Mouse (Mus musculus) thymus, postnatal 0 days (tissue): Measurements from ENCODE around the gene Glyatl3. TPM values are rescaled to one million over a fixed set of nuclear protein-coding genes. Genes with fewer than 3 reads are reported as not detected.
A peak's percentile ranks its signal among the peaks of the same experiment; 100 is the strongest.

Source experiments
- DNase-seq: peaks from one replicate; pipeline ENCODE4 v3.0.0-alpha.2; 2015; ENCODE audit warnings: low spot score
- polyA plus RNA-seq: library from polyadenylated mRNA; unstranded; fragments of >200 nt; fragmentation: Nextera tagmentation; extraction: Ambion mirVana; gene quantifications from 2 replicates; pipeline ENCODE4 v1.2.1, GENCODE M21; 2015

The Glyatl3 gene
- not detected in 2 replicates for polyA plus RNA-seq

DNA sequence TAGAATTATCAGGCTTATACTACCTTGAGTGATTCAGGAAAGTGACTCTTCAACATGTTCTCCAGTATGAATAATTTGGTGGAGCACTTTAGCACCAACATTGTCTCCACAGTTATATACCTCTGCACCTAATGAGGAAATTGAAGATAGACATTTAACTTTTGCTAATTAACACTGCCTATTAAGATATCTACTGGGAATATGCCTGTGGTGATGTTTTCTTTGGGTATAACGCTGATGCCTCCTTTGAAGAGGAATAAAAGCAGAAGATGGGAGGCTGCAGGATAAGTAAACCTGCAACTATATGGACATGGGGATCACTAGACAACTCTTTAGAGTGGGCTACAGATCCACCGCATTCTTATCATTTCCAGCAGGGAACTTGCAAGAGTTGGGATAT is at the start of gene Glyatl3:
Gene Glyatl3, minus strand, starts transcription at position 101 of the 400 bp plus-strand sequence.
- no peak for DNase-seq

DNA sequence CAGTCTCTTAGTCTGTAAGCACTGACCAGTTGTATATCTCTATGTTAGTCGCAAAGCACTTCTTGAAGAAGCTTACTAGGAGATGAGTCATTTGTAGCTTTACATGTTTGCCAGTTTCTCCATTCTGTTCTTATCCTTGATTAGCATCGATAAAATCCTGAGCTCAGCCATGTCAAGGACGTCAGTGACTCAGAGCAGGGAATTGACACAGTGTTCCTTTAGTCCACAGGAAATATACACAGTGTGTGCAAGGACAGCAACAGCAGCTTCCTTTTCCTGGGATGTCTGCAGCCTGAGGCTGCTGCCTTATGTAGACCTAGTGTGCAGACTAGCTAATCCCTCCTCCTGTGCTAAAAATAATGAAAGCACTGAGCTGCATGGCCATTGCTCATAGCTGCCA is 34.4 kb upstream of the Glyatl3 start:
- no peak for DNase-seq

DNA sequence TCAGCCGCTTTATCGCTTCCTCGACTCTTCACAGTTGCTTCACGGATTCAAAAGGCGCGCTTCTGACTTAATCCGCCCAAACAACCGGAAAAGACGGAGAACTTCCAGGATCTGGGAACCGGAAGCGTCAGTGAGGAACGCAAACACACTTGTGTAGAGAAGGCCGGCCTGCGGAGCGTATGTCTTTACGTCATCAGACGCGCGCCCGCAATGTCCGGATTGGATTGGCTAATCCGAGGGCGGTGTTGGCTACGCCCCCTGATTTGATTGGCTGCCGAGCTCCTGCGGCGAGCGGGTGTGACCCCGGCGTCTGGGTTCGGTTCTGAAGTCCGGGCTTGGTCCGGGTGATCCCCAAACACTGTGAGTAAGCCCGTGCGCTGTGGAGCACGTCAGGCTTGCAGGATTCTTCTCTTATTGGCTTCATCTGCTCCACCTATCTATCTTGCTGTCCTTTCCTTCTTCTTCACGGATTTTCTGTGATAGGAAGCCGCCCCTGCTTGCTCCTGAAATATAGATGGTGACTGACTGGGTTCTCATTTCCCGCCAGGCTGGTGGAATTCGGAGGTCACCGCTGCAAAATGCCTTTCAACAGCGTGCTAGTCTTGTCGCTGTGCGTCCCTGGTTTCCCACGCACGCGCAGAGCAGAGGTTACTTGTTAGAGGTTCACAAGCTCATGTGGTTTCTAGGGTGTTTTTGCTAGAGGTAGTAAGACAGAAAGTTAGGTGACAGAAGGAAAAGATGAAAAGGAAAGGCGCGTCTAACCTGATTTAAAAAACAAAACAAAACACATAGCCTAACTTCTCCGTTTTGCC is 20.5 kb upstream of the Glyatl3 start, which contains the start of the genes Mut and Cenpq:
Gene Mut, plus strand, starts transcription at position 266 of the 812 bp plus-strand sequence.
Gene Cenpq, minus strand, starts transcription at position 628 of the 812 bp plus-strand sequence.
- DNase-seq, result peak; percentile 96

DNA sequence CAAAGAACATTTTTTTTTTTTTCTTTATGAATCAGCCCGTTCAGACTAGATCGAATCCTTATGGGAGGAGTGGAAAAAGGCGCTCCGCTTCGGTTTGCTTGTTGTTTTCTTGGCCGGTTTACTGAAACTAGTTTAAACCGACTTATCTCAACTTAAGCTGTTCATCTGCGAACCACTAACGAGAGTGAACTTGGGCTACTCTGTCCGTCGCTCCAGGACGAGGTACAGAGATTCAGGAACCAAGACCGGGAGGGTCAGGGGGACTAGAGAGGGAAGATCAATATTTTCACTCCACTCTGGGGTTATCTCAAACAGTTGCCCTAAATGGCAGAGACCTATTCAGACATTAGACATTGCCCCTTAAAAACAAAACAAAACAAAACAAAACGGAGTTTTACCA is 19.8 kb upstream of the Glyatl3 start:
- DNase-seq, result no peak

DNA sequence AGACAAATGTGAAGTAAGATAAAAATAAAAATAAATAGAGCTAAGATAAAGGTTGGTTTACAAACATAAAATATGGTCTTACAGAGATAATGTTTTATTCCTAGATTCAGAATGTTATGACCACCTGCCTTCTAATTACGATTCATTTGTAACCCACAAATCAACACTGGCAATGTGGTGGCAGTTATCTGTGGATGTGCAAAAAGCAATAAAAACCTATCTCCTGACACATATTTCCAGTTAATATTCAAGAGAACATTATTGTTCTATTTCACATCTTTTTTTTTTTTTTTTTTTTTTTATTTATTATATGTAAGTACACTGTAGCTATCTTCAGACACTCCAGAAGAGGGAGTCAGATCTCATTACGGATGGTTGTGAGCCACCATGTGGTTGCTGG is 1.3 kb upstream of the Glyatl3 start:
- no peak for DNase-seq

DNA sequence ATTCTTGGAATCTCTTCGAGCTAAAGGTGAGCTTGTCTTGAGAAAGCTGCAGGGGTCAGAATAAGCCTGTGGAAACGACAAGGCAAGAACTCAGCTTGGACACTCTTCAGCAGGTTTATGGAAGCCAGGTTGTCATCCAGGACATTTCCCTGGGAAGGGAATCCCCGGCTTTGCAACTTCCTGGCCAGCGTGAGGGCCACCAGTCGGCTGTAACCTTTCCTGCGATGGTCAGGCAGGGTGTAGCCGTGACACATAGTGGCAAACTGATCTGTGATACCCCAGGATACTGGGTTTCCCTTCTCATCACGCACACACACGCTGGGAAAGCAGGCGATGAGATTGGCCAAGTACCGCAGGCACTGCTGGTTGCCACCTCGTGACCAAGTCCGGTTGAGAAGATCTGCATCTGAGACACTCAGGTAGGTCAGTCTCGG is 9.4 kb downstream of the Glyatl3 start:
- DNase-seq, result no peak

DNA sequence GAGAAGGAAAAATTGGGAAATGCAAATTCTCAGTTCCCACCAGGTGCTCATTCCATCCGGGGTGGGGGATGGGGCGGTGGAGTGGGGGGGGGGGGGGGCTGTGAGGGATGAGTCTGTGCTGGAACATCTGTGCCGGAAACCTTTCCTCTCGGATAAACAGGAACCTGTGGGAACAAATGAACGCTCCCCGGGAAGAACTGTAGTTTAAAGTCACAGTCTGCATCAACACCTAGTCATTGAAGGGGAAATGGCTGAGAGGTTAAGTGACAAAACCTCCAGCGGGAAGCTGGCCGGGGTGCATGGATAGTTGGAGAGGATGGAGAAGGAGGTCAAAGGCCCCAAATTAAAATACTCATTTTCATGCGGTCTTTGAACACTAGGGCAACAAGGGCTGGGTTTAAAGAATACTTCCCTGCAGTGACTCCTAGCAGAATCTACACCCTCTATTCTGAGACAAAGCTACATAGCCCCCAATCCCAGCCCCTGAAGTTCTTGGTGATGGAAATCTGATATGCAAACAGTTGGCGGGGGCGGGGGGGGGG is 10.0 kb downstream of the Glyatl3 start:
- no peak for DNase-seq

DNA sequence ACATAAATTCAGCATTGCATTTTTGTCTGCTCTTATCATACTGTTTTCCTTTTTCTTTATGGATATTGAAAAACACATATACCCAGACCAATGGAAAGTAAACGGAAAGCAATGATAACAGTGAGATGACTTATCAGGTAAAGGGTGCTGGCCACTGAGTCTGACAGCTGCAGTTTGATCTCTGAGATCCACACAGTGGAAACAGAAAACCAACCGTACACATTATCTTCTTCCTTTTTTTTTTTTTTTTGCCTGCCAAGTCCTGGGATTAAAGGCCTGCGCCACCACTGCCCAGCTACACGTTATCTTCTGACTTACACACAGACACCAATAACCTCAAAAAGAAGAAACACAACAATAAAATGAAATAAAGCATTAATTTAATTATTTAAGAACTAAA is 10.8 kb downstream of the Glyatl3 start:
- no peak for DNase-seq

DNA sequence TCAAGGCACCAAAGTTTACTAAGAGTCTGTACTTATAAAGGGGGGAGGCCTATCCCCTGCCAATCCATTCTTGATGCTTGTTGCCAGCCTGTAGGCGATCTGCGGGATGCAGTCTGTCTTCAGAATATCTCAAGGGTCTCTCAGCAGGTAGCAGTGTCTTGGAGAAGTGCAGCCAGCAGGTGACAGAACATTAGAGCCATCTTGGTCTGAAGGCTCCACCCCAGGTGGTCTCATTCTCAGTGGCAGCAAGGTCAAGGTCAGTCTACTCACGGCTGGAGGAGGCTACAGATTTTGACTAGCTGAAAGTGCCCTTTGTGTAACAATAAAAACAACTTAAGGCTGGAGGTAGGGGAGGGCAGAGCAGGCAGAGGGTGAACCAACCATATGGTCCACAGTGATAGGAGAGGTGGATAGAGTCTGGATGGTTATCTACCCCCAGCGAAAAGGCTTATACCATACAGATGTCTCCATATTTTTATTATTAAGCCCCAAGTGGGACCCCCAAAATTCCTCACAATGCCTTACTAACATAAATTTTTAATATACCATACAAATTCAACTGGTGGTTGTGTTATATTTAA is 14.3 kb downstream of the Glyatl3 start:
- no peak for DNase-seq

DNA sequence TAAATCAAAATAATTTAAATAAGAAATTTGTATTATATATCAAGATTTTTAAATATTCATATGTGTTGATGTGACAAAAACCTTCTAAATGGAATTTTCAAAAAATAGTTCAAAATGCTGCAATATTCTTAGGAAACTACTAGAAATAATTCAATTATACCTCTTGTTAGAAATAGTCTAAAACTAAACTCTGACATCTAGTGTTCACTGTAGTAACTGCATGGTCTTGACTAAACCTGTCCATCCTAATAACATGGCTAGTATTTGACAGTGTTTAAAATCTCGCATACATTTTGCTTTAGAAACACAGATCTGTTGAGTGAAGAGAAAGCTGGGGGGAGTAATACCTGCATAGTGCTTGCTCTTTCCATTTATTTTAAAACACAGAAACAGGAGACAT is 17.3 kb downstream of the Glyatl3 start:
- peak; percentile 7 for DNase-seq

DNA sequence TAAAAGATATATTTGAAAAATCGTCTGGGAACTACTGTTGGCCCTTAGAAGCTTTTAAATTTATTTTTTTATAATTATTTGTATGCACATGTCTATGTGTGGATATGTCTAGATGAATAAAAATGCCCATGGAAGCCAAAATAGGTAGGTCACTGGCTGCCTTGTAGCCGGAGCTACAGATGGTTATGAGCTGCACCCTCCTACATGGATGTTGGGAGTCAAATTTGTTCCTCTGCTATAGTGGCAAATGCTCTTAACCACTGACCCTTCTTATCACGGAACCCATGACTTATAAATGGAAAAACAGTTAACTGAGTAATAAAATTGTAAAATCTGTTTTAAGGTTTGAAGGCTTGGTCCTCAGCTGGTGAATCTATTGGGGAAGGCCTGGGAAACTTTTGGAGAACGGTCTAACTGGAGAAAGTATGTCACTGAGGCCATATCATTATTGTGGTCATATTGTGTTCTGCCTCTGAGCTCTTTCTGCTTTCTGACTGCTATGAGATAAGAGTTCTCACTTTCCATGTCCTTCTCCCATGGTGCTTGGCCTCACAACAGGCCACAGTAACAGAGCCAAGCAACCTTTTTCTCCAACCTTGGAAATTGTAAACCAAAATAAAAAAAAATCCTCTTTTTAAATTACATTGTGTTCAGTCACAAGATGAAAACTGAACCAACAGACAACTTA is 26.2 kb downstream of the Glyatl3 start:
- no peak for DNase-seq

DNA sequence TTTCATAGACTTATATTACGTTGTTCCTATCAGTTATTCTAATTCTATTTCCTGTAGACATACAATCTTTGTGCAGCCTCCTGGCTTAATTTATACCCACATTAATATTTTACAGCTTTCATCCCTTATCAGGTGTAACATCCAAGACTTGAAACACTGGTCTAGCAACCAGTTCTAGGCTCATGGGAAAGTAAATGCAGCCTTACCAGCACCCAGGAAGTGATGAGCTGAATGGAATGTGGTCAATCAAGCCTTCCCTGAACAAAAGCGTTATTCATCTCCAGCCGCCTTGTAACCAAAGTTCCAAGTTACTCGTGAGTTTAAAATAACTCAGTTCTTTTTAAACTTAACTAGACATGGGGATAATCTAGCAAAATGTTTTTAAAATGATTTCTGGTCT is 29.0 kb downstream of the Glyatl3 start:
- DNase-seq, result no peak

DNA sequence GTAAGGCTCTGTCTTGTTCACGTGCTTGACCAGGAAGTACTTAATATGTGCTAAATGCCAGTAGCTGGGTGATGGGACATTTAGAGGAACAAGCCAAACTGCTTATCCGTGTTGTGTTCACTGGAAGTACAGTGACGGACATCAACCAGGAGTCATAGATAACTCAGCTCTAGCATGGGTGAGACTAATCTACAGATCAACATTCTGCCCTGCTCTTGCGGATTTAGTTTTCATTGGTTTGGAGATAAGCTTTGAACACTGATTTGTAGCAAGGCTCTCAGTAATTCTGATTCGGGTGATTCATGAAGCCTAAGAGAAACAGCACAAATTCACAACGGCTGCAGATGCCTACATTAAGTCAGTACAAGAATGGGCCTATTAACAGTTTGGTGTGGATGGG is 32.0 kb downstream of the Glyatl3 start:
- no peak for DNase-seq

DNA sequence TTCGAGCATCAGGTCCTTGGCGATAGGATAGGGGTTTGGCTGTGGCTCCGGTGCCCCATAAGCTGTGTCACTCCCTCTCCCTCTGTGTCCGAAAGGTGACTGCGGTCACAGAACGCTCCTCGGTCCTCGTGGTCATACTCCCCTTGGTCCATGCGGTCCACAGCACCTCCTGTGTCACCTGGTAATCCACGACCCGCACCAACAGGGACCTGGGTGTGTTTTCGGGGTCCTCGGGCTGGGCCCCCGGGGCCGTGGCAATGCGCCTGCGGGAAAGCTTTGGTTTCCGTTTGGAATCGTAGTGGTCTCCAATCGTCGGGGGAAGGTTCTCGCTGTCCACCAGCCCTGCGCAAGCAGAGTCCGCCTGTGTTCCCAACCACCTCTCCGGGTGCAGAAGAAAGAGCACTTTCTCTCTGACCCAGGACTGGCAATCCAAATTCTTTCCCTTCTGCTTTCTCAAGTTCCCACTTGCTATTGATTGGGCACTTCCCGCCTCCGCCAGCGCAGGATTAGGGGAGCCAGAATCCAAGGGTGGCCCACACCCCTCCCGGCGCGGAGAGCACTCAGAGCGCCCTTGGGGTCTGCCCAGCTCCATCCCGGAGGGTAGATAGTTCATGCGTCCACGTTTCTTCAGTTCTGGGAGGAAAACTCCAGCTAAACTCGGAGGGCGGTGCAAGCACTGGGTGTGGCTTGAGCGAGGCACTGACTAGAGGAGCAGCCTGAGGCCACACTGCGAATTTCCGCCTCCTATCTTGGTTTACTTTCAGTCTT is 34.0 kb downstream of the Glyatl3 start, which contains the start of gene 9130008F23Rik:
Gene 9130008F23Rik, minus strand, starts transcription at position 636 of the 768 bp plus-strand sequence.
- no peak for DNase-seq

DNA sequence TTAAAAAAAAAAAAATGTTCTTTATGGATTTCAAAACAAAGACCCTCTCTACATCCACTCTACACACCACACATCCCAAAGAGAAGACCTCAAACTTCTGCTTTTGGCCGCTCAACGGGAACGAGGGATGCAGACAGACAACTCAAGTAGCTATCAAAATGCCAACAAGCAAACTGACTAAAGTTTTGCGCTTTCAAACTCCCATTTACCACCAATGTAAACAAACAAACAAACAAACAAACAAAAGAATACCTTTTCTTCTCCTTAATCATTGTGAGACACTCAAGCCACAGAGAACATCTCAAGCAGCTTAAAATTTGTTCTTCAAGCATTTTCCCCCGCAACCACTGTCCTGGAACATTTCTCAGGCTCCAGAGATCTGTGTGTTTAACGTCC is 34.6 kb downstream of the Glyatl3 start:
- no peak for DNase-seq

DNA sequence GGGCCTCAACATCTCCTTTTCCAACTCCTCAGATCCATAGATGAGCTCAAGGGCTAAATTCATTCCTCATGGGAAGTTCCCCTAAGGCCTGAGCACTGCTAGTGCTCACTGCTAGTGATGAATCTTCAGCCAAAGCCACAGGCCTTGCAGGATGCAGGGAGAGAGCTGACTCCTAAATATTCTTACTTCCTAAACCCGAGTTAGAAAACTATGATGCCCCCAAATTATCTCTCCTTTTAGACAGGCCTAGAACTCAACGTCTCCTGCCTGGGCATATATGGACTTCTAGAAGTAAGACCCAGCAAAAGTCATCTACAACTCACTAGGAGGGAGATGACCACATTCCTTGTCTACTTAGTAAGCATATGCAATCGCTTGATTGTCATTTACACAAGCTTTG is 36.4 kb downstream of the Glyatl3 start:
- DNase-seq, result no peak

DNA sequence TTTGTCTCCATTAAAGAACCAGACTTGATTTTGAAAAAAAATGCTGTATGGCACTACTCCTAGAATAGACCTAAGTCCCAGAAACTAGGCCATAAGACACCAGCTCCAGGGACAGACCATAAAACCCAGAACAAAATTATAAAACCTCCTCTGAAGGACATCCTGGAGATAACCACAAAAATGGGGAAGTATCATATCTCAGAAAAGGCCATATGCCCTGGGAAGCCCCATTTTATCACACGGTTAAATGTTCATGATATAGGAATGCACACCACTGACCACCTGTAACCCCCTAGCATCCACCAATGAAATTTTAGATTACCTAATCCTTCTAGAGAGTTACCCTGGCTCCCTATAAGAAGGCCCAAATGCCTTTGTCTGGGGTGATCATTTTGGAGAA is 38.6 kb downstream of the Glyatl3 start:
- no peak for DNase-seq

DNA sequence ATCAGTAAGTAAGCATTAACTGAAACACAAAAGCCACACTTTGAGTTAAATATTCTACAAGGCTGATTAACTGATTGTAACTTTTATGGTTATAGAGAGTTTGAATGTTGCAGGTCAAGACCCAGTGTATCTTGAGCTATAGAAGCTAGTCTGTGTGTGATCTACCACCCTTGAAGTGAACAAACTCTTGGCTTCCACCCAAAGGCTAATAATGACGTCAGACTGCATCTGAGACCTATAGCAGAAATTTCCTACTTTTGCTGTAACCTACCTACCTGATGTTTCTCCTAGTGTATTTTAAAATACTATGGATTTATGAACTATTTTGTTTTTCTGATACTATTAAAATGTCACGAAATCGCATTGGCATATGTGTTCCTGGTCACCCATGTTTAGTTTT is 39.4 kb downstream of the Glyatl3 start:
- no peak for DNase-seq

DNA sequence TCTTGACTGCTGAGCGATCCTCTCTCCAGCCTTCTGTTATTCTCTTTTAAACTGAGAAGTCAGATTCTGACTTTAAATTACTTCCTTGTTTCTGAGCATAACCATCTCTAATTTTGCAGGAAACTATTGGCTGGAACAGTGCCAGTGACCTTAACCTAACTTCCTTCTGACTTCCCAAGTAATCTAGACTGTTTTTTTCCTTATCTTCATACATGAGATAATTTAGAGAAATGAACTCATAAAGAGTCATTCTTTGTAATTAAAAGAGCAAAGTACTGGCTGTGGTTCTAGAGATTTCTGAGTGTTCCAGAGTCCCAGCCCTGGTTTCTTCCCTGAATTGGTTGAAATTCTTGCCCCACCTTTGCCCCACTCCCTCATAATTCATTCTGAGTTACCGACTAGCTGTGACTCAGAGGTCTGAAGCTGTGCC is 40.6 kb downstream of the Glyatl3 start:
- DNase-seq, result no peak

DNA sequence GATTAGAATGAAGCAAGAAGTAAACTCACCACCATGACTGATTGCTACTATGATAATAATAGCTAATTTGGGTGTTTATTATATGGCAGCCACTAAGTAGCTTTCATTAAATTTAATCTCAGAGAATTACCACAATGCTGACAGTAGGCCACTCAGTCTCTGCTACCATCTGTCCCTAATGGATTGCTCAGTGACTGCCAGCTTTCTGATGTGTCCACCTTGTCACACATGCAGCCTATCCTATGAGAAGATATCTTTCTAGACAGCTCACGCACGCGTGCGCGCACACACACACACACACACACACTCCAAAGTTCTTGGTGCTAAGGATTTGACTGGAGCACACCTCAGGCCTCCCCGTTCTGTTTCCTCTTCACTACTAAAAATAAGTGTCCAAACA is 41.5 kb downstream of the Glyatl3 start:
- DNase-seq, result no peak
